Mouse (Mus musculus) lung, embryonic 14.5 days (tissue): ENCODE results near the gene Rab27a. TPM values are rescaled to one million over a fixed set of nuclear protein-coding genes. Genes with fewer than 3 reads are reported as not detected.
A peak's percentile ranks its signal among the peaks of the same experiment; 100 is the strongest.

Experiments
- ATAC-seq: fragments of 200-750 bp; cut with Nextera tagmentation; 2 replicates; pipeline ENCODE4 v1.8.0; 2017; ENCODE audit warnings: mild to moderate bottlenecking, moderate TSS enrichment, moderate library complexity; ENCODE audit not compliant: insufficient read depth
- DNase-seq: peaks from one replicate; pipeline ENCODE4 v3.0.0-alpha.2; 2015
- H3K27ac ChIP-seq: fragments of 300-500 bp; sonication (generic); 2 replicates; pipeline ENCODE4 v1.5.1; 2014; ENCODE audit warnings: low read depth, mild to moderate bottlenecking, moderate library complexity
- H3K27me3 ChIP-seq: fragments of 300-500 bp; sonication (generic); 2 replicates; pipeline ENCODE4 v1.6.1; 2014; ENCODE audit warnings: low read length, control low read depth; ENCODE audit not compliant: insufficient read depth
- H3K36me3 ChIP-seq: fragments of 300-500 bp; sonication (generic); 2 replicates; pipeline ENCODE4 v1.6.1; 2014; ENCODE audit warnings: control low read depth; ENCODE audit not compliant: insufficient read depth
- H3K4me1 ChIP-seq: fragments of 300-500 bp; sonication (generic); 2 replicates; pipeline ENCODE4 v1.6.1; 2014; ENCODE audit warnings: antibody characterized with exemption, control low read depth; ENCODE audit not compliant: insufficient read depth
- H3K4me2 ChIP-seq: fragments of 300-500 bp; sonication (generic); 2 replicates; pipeline ENCODE4 v1.6.1; 2014; ENCODE audit warnings: mild to moderate bottlenecking
- H3K4me3 ChIP-seq: fragments of 300-500 bp; sonication (generic); 2 replicates; pipeline ENCODE4 v1.5.1; 2014; ENCODE audit warnings: low read depth, low read length
- H3K9ac ChIP-seq: fragments of 300-500 bp; sonication (generic); 2 replicates; pipeline ENCODE4 v1.6.1; 2014
- H3K9me3 ChIP-seq: fragments of 300-500 bp; sonication (generic); 2 replicates; pipeline ENCODE4 v1.6.1; 2016; ENCODE audit warnings: low read depth, low read length, control low read depth
- CTCF ChIP-seq: IDR thresholded peaks from 2 replicates; pipeline ENCODE4 v1.5.1; 2016; ENCODE audit warnings: antibody characterized with exemption, low read depth
- WGBS: fragments of 180-500 bp; shearing (Covaris S2); extraction: QIAGEN DNeasy Blood & Tissue Kit; methylation state at CpG from one replicate; pipeline ENCODE4 v1.1.7; 2014; 5-methylcytosine and 5-hydroxymethylcytosine counted together
- polyA plus RNA-seq: library from polyadenylated mRNA; unstranded; fragments of >200 nt; fragmentation: Nextera tagmentation; extraction: Ambion mirVana; gene quantifications from 2 replicates; pipeline ENCODE4 v1.2.1, GENCODE M21; 2014

Gene Rab27a
- polyA plus RNA-seq, 1 experiment from 2014 or later = 1.8 TPM

GRCm38 (mm10) chr9:73025818-73026636, 18.6 kb upstream of the Rab27a start:
- peak overlapping the region; percentile 12; the same call in 1 of the 2 replicates for H3K4me2 ChIP-seq

DNA sequence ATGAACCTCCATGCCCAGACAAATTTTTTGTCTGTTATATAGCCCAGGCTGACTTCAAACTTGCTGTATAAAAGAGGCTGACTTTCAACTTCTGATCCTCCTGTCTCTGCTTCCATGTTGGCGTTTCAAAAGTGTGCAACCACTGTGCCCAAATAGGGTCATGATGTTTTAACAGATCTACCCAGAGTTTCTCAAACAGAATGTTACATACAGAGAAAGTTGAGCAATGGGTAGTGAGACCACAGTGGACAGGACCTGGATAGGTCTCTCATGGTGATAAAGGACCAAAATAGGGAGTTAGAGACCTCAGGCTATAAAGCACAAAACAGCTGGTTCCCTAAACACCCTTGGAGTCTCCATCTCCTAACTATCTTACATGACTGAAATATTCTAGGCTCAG, 14.2 kb upstream of the Rab27a start:
- Histone ChIP-seq H3K9me3 (no peaks in the 10 kb centered on the region), H3K27ac (no peak overlapping the region), H3K27me3 (no peaks in the 10 kb centered on the region), H3K9ac (no peak overlapping the region), H3K4me2 (no peak overlapping the region), H3K4me1 (no peaks in the 10 kb centered on the region), H3K36me3 (peaks cover 27% of the 10 kb centered on the region; the same call in 1 of the 2 replicates), H3K4me3 (no peak overlapping the region)
- TF ChIP-seq CTCF = no peak
- no peak for DNase-seq
- ATAC-seq = no peak
- 95% methylated on average over 1 of the region's 1 CpGs for WGBS

More at GRCm38 (mm10) chr9:73025818-73026636, 18.6 kb upstream of the Rab27a start:
- TF ChIP-seq CTCF = no peak
- H3K9me3 ChIP-seq = no peaks in the 10 kb centered on the region
- H3K27me3 ChIP-seq = no peaks in the 10 kb centered on the region
- peak; percentile 27 for DNase-seq
- no peak overlapping the region for H3K9ac ChIP-seq
- H3K4me1 ChIP-seq = no peaks in the 10 kb centered on the region
- peaks cover 28% of the 10 kb centered on the region; the same call in 1 of the 2 replicates for H3K36me3 ChIP-seq
- ATAC-seq = peak; percentile 49; the same call in 1 of the 2 replicates
- no peak overlapping the region for H3K4me3 ChIP-seq
- WGBS = 26% methylated on average over 17 of the region's 17 CpGs
- H3K27ac ChIP-seq = no peak overlapping the region

DNA sequence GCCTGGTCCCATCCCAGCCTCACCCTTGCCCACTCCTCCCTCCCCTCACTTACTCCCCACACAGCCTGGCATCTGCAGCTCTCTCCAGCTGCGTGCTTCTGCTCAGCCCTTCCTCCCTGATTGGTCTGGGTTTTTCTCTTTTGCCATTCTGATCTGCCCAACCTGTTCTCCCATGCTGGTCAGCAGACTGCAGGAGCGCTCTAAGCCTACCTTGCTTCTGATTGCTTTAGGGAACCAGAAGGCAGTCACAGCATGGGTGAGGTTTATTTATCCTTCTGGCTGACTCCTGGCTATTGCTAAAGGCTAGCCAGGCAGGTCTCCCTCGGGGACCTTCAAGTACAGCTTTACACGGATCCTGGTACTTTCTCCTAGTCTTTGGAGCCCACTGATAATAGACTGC, 13.2 kb upstream of the Rab27a start:
- TF ChIP-seq CTCF = no peak
- DNase-seq = no peak
- H3K4me3 ChIP-seq = no peak overlapping the region
- no peaks in the 10 kb centered on the region for H3K27me3 ChIP-seq
- H3K9ac ChIP-seq = no peak overlapping the region
- no peaks in the 10 kb centered on the region for H3K9me3 ChIP-seq
- peaks cover 32% of the 10 kb centered on the region; the same call in 1 of the 2 replicates for H3K36me3 ChIP-seq
- no peak overlapping the region for H3K27ac ChIP-seq
- WGBS = 65% methylated on average over 4 of the region's 4 CpGs
- no peak for ATAC-seq
- no peak overlapping the region for H3K4me2 ChIP-seq
- no peaks in the 10 kb centered on the region for H3K4me1 ChIP-seq

DNA sequence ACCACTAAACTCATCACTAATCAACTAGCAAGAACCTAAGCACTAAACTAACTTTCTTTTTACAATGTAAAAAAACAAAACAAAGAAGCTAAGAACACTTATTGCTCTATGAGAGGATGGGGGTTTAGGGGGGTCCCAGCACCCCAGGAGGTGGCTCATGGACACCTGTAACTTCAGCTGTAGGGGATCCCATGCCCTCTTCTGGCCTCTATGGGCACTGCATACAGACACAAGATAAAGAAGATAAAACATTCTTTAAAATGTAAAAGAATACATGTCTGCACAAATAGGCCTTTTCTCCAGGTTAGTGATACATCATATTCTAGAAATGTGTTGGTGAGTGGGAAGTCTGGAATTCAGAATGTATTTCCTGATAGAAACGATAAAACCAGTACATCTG, 11.2 kb upstream of the Rab27a start:
- H3K36me3 ChIP-seq = peaks cover 32% of the 10 kb centered on the region; the same call in 1 of the 2 replicates
- no peaks in the 10 kb centered on the region for H3K9me3 ChIP-seq
- no peak overlapping the region for H3K9ac ChIP-seq
- no peaks in the 10 kb centered on the region for H3K4me1 ChIP-seq
- H3K4me2 ChIP-seq = no peak overlapping the region
- ATAC-seq = no peak
- H3K4me3 ChIP-seq = no peak overlapping the region
- WGBS = 76% methylated on average over 1 of the region's 1 CpGs
- no peaks in the 10 kb centered on the region for H3K27me3 ChIP-seq
- H3K27ac ChIP-seq = no peak overlapping the region
- no peak for DNase-seq
- 0 out of 2 replicates have a peak, but pooled peaks have one; percentile 9 for TF ChIP-seq CTCF

- Histone ChIP-seq H3K36me3 (peaks cover 5% of the 10 kb centered on the region; the same call in 1 of the 2 replicates), H3K9ac (peak overlapping the region; percentile 78), H3K9me3 (no peaks in the 10 kb centered on the region), H3K4me2 (peak overlapping the region; percentile 95), H3K4me1 (0 out of 2 replicates have a peak, but pooled peaks cover 3% of the 10 kb centered on the region), H3K27ac (peak overlapping the region; percentile 80), H3K27me3 (no peaks in the 10 kb centered on the region), H3K4me3 (peak overlapping the region; percentile 66)
- no peak for TF ChIP-seq CTCF
- ATAC-seq (peak; percentile 83), DNase-seq (peak; percentile 96)
- WGBS = under 1% methylated on average over 49 of the region's 49 CpGs
Measured at GRCm38 (mm10) chr9:73039222-73039945, 5.3 kb upstream of the Rab27a start.

GRCm38 (mm10) chr9:73040080-73040479, 4.6 kb upstream of the Rab27a start, which contains the start of gene Pigb:
Pigb (minus strand) TSS chr9:73040378.
- H3K27ac ChIP-seq = peak within 1 kb of the TSS; percentile 80
- TF ChIP-seq CTCF = no peak
- no peak for ATAC-seq
- peak within 1 kb of the TSS; percentile 66 for H3K4me3 ChIP-seq
- peaks cover 5% of the 10 kb centered on the region; the same call in 1 of the 2 replicates for H3K36me3 ChIP-seq
- WGBS = 27% methylated on average over 6 of the region's 6 CpGs
- H3K4me1 ChIP-seq = 0 out of 2 replicates have a peak, but pooled peaks cover 6% of the 10 kb centered on the region
- H3K27me3 ChIP-seq = no peaks in the 10 kb centered on the region
- peak within 1 kb of the TSS; percentile 95 for H3K4me2 ChIP-seq
- peak within 1 kb of the TSS; percentile 78 for H3K9ac ChIP-seq
- no peaks in the 10 kb centered on the region for H3K9me3 ChIP-seq
- DNase-seq = no peak
